Comparison of ENCODE assay signal across 8 mouse cellular contexts in genomic region chr4:142014659-142015608, GRCm38 (mm10). TPM values are rescaled to one million over a fixed set of nuclear protein-coding genes. Genes with fewer than 3 reads are reported as not detected.
DNase-seq lines count a peak whose midpoint lies in the region; ATAC-seq and TF ChIP-seq lines count a peak whose summit lies in the region.

TSS of gene Fhad1 (minus strand) at chr4:142015082.

- H3K9ac ChIP-seq in heart, embryonic 13.5 days = peak within 1 kb of the TSS; percentile 72
- peak within 1 kb of the TSS; percentile 19 for H3K9ac ChIP-seq in kidney, embryonic 15.5 days
- H3K9ac ChIP-seq in liver, embryonic 14.5 days (replicated peaks) = no peak within 1 kb of the TSS; the same call in 1 of the 2 replicates

- no peak for TF ChIP-seq EP300 in liver, embryonic 14.5 days (IDR thresholded peaks at IDR 0.05; ENCODE audit: low read depth)

- TF ChIP-seq POLR2A in brain, embryonic 14.5 days (IDR thresholded peaks at IDR 0.05; ENCODE audit: borderline replicate concordance, extremely low read depth, insufficient read depth, insufficient read length, poor library complexity, severe bottlenecking) = no peak

- 2% methylated on average over 44 of the region's 46 CpGs for WGBS in forebrain, embryonic 10.5 days
- WGBS in heart, embryonic 13.5 days = 2% methylated on average over 35 of the region's 46 CpGs
- under 1% methylated on average over 45 of the region's 46 CpGs for WGBS in kidney, embryonic 15.5 days
- 2% methylated on average over 44 of the region's 46 CpGs for WGBS in liver, embryonic 14.5 days (ENCODE audit: insufficient replicate concordance)

- peak; percentile 8; the same call in 1 of the 2 replicates for TF ChIP-seq CTCF in brain, embryonic 14.5 days (IDR thresholded peaks at IDR 0.05; ENCODE audit: borderline replicate concordance, extremely low read depth, insufficient read depth, insufficient read length)
- TF ChIP-seq CTCF in liver, embryonic 14.5 days (IDR thresholded peaks at IDR 0.05; ENCODE audit: low read depth) = no peak

- peak within 1 kb of the TSS; percentile 73 for H3K4me2 ChIP-seq in heart, embryonic 13.5 days
- peak within 1 kb of the TSS; percentile 73 for H3K4me2 ChIP-seq in kidney, embryonic 15.5 days
- peak within 1 kb of the TSS; percentile 61 for H3K4me2 ChIP-seq in liver, embryonic 14.5 days (ENCODE audit: low read depth)

- no peaks in the 10 kb centered on the region for H3K9me3 ChIP-seq in forebrain, embryonic 10.5 days
- no peaks in the 10 kb centered on the region for H3K9me3 ChIP-seq in heart, embryonic 13.5 days
- no peaks in the 10 kb centered on the region for H3K9me3 ChIP-seq in kidney, embryonic 15.5 days (replicated peaks)
- no peaks in the 10 kb centered on the region for H3K9me3 ChIP-seq in liver, embryonic 14.5 days (ENCODE audit: control insufficient read depth, low read length)

- H3K4me3 ChIP-seq in forebrain, embryonic 10.5 days = peak within 1 kb of the TSS; percentile 59
- H3K4me3 ChIP-seq in heart, embryonic 13.5 days = peak within 1 kb of the TSS; percentile 49
- H3K4me3 ChIP-seq in kidney, embryonic 15.5 days (replicated peaks) = peak within 1 kb of the TSS; percentile 43
- H3K4me3 ChIP-seq in liver, embryonic 14.5 days (ENCODE audit: insufficient read depth in 1 of 2, low read depth in 2 of 2, low read length in 2 of 2) = peak within 1 kb of the TSS; percentile 39 to 45

- H3K27me3 ChIP-seq in forebrain, embryonic 10.5 days (ENCODE audit: poor library complexity, severe bottlenecking) = peaks cover 68% of the 10 kb centered on the region
- peaks cover 38% of the 10 kb centered on the region for H3K27me3 ChIP-seq in heart, embryonic 13.5 days (replicated peaks)
- peaks cover 37% of the 10 kb centered on the region for H3K27me3 ChIP-seq in kidney, embryonic 15.5 days
- peaks cover 24% of the 10 kb centered on the region for H3K27me3 ChIP-seq in liver, embryonic 14.5 days (ENCODE audit: control insufficient read depth, insufficient read depth, low read length)
- H3K27me3 ChIP-seq in splenic B cell, adult 2 months (ENCODE audit: control insufficient read depth, insufficient read depth, low read length, poor library complexity, severe bottlenecking) = no peaks in the 10 kb centered on the region

- peak within 1 kb of the TSS; percentile 74 for H3K27ac ChIP-seq in forebrain, embryonic 10.5 days
- no peak within 1 kb of the TSS for H3K27ac ChIP-seq in heart, embryonic 13.5 days (replicated peaks)
- peak within 1 kb of the TSS; percentile 48 for H3K27ac ChIP-seq in kidney, embryonic 15.5 days
- no peak within 1 kb of the TSS for H3K27ac ChIP-seq in liver, embryonic 14.5 days

- peak; percentile 93 for DNase-seq in A20 (ENCODE audit: low read depth, low spot score)
- peak; percentile 89 for DNase-seq in brain, embryonic 14.5 days (ENCODE audit: low read depth)
- peak; percentile 83 for DNase-seq in forebrain, embryonic 10.5 days (ENCODE audit: extremely low spot score, low spot score)
- DNase-seq in liver, embryonic 14.5 days (ENCODE audit: low read depth in 3 of 3, low spot score in 3 of 3) = peak; percentile 32 to 66 (median 50)
- peak; percentile 89 for DNase-seq in neural tube, embryonic 10.5 days (ENCODE audit: extremely low spot score, low spot score)
- DNase-seq in splenic B cell, adult 2 months (ENCODE audit: low read depth, low spot score) = peak; percentile 78

- peaks cover 45% of the 10 kb centered on the region for H3K4me1 ChIP-seq in forebrain, embryonic 10.5 days
- peaks cover 47% of the 10 kb centered on the region for H3K4me1 ChIP-seq in heart, embryonic 13.5 days
- peaks cover 41% of the 10 kb centered on the region for H3K4me1 ChIP-seq in kidney, embryonic 15.5 days
- H3K4me1 ChIP-seq in liver, embryonic 14.5 days (replicated peaks; ENCODE audit: control insufficient read depth in 2 of 2, insufficient read depth in 2 of 2, low read length in 1 of 2) = peaks cover 8 to 25% of the 10 kb centered on the region in 2 experiments

- ATAC-seq in heart, embryonic 13.5 days (ENCODE audit: extremely low read depth, insufficient number of reproducible peaks, low FRiP score, low TSS enrichment) = peak; percentile 79
- peak; percentile 88 for ATAC-seq in kidney, embryonic 15.5 days (replicated peaks; ENCODE audit: low FRiP score)
- peak; percentile 53 for ATAC-seq in liver, embryonic 14.5 days (ENCODE audit: insufficient read depth)

- H3K36me3 ChIP-seq in forebrain, embryonic 10.5 days (replicated peaks) = no peaks in the 10 kb centered on the region
- no peaks in the 10 kb centered on the region for H3K36me3 ChIP-seq in heart, embryonic 13.5 days
- H3K36me3 ChIP-seq in kidney, embryonic 15.5 days = no peaks in the 10 kb centered on the region
- H3K36me3 ChIP-seq in liver, embryonic 14.5 days (replicated peaks; ENCODE audit: control insufficient read depth, insufficient read depth, low read depth) = no peaks in the 10 kb centered on the region
- no peaks in the 10 kb centered on the region for H3K36me3 ChIP-seq in splenic B cell, adult 2 months (ENCODE audit: control insufficient read depth, insufficient read depth, low read length, poor library complexity, severe bottlenecking)

RNA-seq across cellular contexts. Expression of gene Fhad1, which starts in this region (rescaled TPM):
- polyA plus RNA-seq in brain, embryonic 14.5 days (2012; rRNA removed) = 1.3 and 3.1 TPM in 2 replicates
- polyA plus RNA-seq in forebrain, embryonic 10.5 days (2016; fragmentation: Nextera tagmentation; extraction: Ambion mirVana) = 0.39 and 0.50 TPM in 2 replicates
- polyA plus RNA-seq in heart, embryonic 13.5 days (2015; fragmentation: Nextera tagmentation; extraction: Ambion mirVana) = 2.7 and 3.6 TPM in 2 replicates
- 0.87 and 1.4 TPM in 2 replicates for polyA plus RNA-seq in kidney, embryonic 15.5 days (2015; fragmentation: Nextera tagmentation; extraction: Ambion mirVana)
- polyA plus RNA-seq in liver, embryonic 14.5 days (2012; rRNA removed) = 0.03 and 0.23 TPM in 2 replicates
- 0.11 TPM in 1 of 2 replicates, not detected in the other for polyA plus RNA-seq in liver, embryonic 14.5 days (2014; fragmentation: Nextera tagmentation; extraction: Ambion mirVana)

Comparison
In these comparisons a context has a peak if more than half of its experiments do, and no peak if none do; other contexts are left out.
1. Peak in DNase-seq, H3K4me3 ChIP-seq and H3K27ac ChIP-seq in forebrain, embryonic 10.5 days; RNA of the gene not detected or under 1 TPM.
2. Peak in DNase-seq, ATAC-seq, H3K4me3 ChIP-seq and H3K4me2 ChIP-seq in liver, embryonic 14.5 days; RNA of the gene not detected or under 1 TPM.